Mouse (Mus musculus): ENCODE measurements around the gene Rab9. TPM values are rescaled to one million over a fixed set of nuclear protein-coding genes. Genes with fewer than 3 reads are reported as not detected.

The Rab9 gene
- polyA plus RNA-seq, 1 experiment from 2014 or later = 47.0 TPM

- no peak overlapping the region for H3K4me2 ChIP-seq (ENCODE audit: low read length)
- no peak overlapping the region for H3K4me3 ChIP-seq (ENCODE audit: low read depth, low read length)
- H3K36me3 ChIP-seq (ENCODE audit: control insufficient read depth, insufficient read depth, low read length) = no peaks in the 10 kb centered on the region
- no peaks in the 10 kb centered on the region for H3K9me3 ChIP-seq (replicated peaks; ENCODE audit: control insufficient read depth, low read length, poor library complexity, severe bottlenecking)
- H3K4me1 ChIP-seq (ENCODE audit: control insufficient read depth, insufficient read depth, low read length) = no peaks in the 10 kb centered on the region
- no peak overlapping the region for H3K9ac ChIP-seq (ENCODE audit: low read depth, low read length)
- H3K27ac ChIP-seq (ENCODE audit: low read length) = no peak overlapping the region
- no peaks in the 10 kb centered on the region for H3K27me3 ChIP-seq (ENCODE audit: control insufficient read depth, insufficient read depth, low read depth, low read length)
- no peak for ATAC-seq
These were observed 31.4 kb upstream of the Rab9 start for GRCm38 (mm10) chrX:166511107-166511506.

DNA sequence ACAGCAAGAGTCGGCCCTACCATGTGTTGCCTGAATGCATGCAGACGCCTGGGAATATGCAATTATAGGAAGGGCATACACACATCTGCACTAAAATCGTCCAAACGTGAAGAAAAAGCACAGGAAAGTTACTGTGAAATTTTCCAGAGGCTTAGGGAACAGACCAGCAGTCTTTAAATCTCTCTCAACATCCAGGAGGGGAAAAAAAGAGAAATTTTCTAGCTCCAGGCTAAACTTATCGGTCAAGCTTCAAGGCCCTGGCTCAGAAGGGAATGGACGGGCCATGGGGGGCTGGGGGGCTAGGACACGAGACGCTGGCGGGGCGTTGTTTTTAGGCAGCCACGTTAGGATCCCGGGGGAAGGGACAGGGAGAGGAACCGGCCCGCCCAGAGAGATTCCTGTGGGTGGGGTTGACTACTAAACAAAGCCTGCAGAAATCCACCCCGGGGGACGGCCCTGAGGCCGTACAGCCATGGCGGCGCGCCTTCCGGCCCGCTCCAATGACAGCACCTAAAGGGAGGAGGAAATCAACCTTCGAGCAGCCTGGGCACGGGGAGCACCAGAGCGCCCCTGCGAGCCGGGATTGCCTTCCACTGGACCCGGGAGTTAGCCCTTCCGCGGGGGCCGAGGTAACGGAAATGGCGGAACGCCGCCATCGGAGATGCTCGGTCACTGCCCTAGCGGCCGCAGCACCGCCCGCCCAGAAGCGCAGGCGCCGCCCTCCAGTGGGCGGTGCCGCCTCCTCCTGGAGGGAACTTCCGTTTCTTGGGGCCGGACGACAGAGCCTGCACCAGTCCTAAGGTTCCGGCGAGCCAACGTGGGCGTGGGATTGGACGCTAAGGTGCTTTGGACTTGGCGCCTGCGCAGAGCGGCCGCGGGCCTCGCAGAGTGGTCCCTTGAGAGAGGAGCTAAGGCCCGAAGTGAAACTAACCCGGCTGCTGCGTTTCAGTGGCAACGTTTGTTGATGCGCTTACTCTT is 30.4 kb upstream of the Rab9 start:
- no peaks in the 10 kb centered on the region for H3K36me3 ChIP-seq (ENCODE audit: control insufficient read depth, insufficient read depth, low read length)
- peak overlapping the region; percentile 98 for H3K27ac ChIP-seq (ENCODE audit: low read length)
- peak overlapping the region; percentile 78 for H3K9ac ChIP-seq (ENCODE audit: low read depth, low read length)
- no peaks in the 10 kb centered on the region for H3K27me3 ChIP-seq (ENCODE audit: control insufficient read depth, insufficient read depth, low read depth, low read length)
- H3K4me2 ChIP-seq (ENCODE audit: low read length) = peak overlapping the region; percentile 56
- H3K4me1 ChIP-seq (ENCODE audit: control insufficient read depth, insufficient read depth, low read length) = no peaks in the 10 kb centered on the region
- peak overlapping the region; percentile 54 for H3K4me3 ChIP-seq (ENCODE audit: low read depth, low read length)
- no peaks in the 10 kb centered on the region for H3K9me3 ChIP-seq (replicated peaks; ENCODE audit: control insufficient read depth, low read length, poor library complexity, severe bottlenecking)
- ATAC-seq = peak; percentile 99
- WGBS = 22% methylated on average over 61 of the region's 65 CpGs

GRCm38 (mm10) chrX:166504421-166504820 is 24.8 kb upstream of the Rab9 start:
- H3K4me2 ChIP-seq (ENCODE audit: low read length) = no peak overlapping the region
- H3K4me3 ChIP-seq (ENCODE audit: low read depth, low read length) = no peak overlapping the region
- no peaks in the 10 kb centered on the region for H3K4me1 ChIP-seq (ENCODE audit: control insufficient read depth, insufficient read depth, low read length)
- ATAC-seq = no peak
- H3K27me3 ChIP-seq (ENCODE audit: control insufficient read depth, insufficient read depth, low read depth, low read length) = no peaks in the 10 kb centered on the region
- 74% methylated on average over 2 of the region's 2 CpGs for WGBS
- no peak overlapping the region for H3K27ac ChIP-seq (ENCODE audit: low read length)
- H3K9me3 ChIP-seq (replicated peaks; ENCODE audit: control insufficient read depth, low read length, poor library complexity, severe bottlenecking) = no peaks in the 10 kb centered on the region
- no peak overlapping the region for H3K9ac ChIP-seq (ENCODE audit: low read depth, low read length)
- no peaks in the 10 kb centered on the region for H3K36me3 ChIP-seq (ENCODE audit: control insufficient read depth, insufficient read depth, low read length)

GRCm38 (mm10) chrX:166499496-166500190 is 20.0 kb upstream of the Rab9 start:
- Histone ChIP-seq H3K27me3 (ENCODE audit: control insufficient read depth, insufficient read depth, low read depth, low read length) (no peaks in the 10 kb centered on the region), H3K4me2 (ENCODE audit: low read length) (no peak overlapping the region), H3K9me3 (replicated peaks; ENCODE audit: control insufficient read depth, low read length, poor library complexity, severe bottlenecking) (no peaks in the 10 kb centered on the region), H3K27ac (ENCODE audit: low read length) (no peak overlapping the region), H3K36me3 (ENCODE audit: control insufficient read depth, insufficient read depth, low read length) (no peaks in the 10 kb centered on the region), H3K4me3 (ENCODE audit: low read depth, low read length) (no peak overlapping the region), H3K4me1 (ENCODE audit: control insufficient read depth, insufficient read depth, low read length) (no peaks in the 10 kb centered on the region), H3K9ac (ENCODE audit: low read depth, low read length) (no peak overlapping the region)
- WGBS = 86% methylated on average over 1 of the region's 1 CpGs
- ATAC-seq = no peak

DNA sequence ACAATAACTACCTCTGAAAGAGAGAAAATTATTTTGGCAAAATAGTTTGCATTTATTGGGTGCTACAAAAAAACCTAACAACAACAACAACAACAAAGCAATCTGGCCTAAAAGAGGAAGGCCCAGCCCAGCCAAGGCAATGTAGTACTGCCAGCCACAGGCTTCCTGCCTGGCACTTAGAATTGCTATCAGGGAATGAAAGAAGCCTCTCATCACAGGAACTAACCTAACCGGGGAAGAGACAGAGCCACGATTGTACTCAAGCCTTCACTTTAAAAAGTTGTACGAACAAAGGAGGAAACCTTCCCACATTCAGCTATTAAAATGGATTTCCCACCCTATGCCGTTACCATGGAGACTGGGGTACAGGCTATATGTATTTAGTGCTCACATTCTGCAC is 18.1 kb upstream of the Rab9 start:
- no peaks in the 10 kb centered on the region for H3K9me3 ChIP-seq (replicated peaks; ENCODE audit: control insufficient read depth, low read length, poor library complexity, severe bottlenecking)
- ATAC-seq = no peak
- H3K9ac ChIP-seq (ENCODE audit: low read depth, low read length) = no peak overlapping the region
- H3K27me3 ChIP-seq (ENCODE audit: control insufficient read depth, insufficient read depth, low read depth, low read length) = no peaks in the 10 kb centered on the region
- H3K4me2 ChIP-seq (ENCODE audit: low read length) = no peak overlapping the region
- 53% methylated on average over 4 of the region's 4 CpGs for WGBS
- H3K36me3 ChIP-seq (ENCODE audit: control insufficient read depth, insufficient read depth, low read length) = no peaks in the 10 kb centered on the region
- no peaks in the 10 kb centered on the region for H3K4me1 ChIP-seq (ENCODE audit: control insufficient read depth, insufficient read depth, low read length)
- H3K27ac ChIP-seq (ENCODE audit: low read length) = no peak overlapping the region
- no peak overlapping the region for H3K4me3 ChIP-seq (ENCODE audit: low read depth, low read length)

DNA sequence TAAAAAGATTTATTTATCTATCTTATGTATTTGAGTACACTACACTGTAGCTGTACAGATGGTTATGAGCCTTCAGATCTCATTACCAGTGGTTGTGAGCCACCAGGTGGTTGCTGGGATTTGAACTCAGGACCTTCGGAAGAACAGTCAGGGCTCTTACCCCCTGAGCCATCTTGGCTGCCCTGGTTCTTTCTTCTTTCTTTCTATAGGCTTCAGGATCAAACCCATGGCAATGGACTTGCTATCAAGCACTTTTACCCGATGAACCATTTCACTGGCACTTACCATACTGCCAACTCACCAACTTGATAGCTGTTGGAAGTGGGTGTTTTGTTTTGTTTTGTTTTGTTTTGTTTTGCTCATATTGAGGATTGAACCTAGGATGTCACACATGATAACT is 15.4 kb upstream of the Rab9 start:
- Histone ChIP-seq H3K4me2 (ENCODE audit: low read length) (no peak overlapping the region), H3K27ac (ENCODE audit: low read length) (no peak overlapping the region), H3K9me3 (replicated peaks; ENCODE audit: control insufficient read depth, low read length, poor library complexity, severe bottlenecking) (no peaks in the 10 kb centered on the region), H3K36me3 (ENCODE audit: control insufficient read depth, insufficient read depth, low read length) (no peaks in the 10 kb centered on the region), H3K27me3 (ENCODE audit: control insufficient read depth, insufficient read depth, low read depth, low read length) (no peaks in the 10 kb centered on the region), H3K4me1 (ENCODE audit: control insufficient read depth, insufficient read depth, low read length) (no peaks in the 10 kb centered on the region), H3K9ac (ENCODE audit: low read depth, low read length) (no peak overlapping the region), H3K4me3 (ENCODE audit: low read depth, low read length) (no peak overlapping the region)
- WGBS = 93% methylated on average over 2 of the region's 2 CpGs
- no peak for ATAC-seq

DNA sequence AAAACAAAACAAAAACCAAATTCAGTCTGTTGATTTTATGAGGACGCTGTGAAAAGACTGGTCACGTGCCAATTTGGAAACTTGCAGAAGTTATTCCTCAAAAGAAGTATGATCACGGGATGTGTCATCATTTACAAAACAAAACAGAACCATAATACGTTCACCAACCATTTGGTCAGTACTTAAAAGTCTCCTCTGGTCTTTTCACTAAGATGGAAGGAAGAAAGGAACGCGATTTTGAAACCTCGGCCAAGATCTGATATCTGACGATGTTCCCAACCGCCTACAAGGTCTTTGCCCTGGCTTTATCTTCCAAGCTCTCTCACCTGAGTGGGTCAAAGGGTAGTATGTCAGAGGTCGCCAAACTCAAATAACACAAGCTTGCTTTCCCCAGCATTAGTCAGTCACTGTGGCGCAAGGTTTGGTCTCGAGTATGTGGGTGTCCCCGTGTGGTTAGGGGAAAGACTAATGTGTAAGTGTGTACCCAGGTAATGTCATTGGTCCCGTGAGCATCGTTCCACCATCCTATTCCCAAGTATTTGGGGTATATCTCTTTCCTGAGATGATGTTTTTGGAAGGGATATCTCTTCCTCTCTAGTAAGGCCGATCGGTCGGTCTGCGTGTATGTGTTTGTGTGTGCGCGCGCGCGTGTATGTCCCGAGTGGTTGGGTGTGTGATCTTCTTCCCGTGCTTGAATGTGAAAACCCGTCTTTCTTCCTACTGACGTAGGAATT is 869 bp downstream of the Rab9 start:
- Histone ChIP-seq H3K9ac (ENCODE audit: low read depth, low read length) (peak overlapping the region; percentile 72), H3K27ac (ENCODE audit: low read length) (peak overlapping the region; percentile 84), H3K4me2 (ENCODE audit: low read length) (peak overlapping the region; percentile 45), H3K36me3 (ENCODE audit: control insufficient read depth, insufficient read depth, low read length) (no peaks in the 10 kb centered on the region), H3K4me1 (ENCODE audit: control insufficient read depth, insufficient read depth, low read length) (peaks cover 13% of the 10 kb centered on the region), H3K27me3 (ENCODE audit: control insufficient read depth, insufficient read depth, low read depth, low read length) (no peaks in the 10 kb centered on the region), H3K4me3 (ENCODE audit: low read depth, low read length) (peak overlapping the region; percentile 58), H3K9me3 (replicated peaks; ENCODE audit: control insufficient read depth, low read length, poor library complexity, severe bottlenecking) (no peaks in the 10 kb centered on the region)
- WGBS = 24% methylated on average over 28 of the region's 28 CpGs
- peak; percentile 71 for ATAC-seq

- Histone ChIP-seq H3K4me2 (ENCODE audit: low read length) (peak overlapping the region; percentile 45), H3K4me3 (ENCODE audit: low read depth, low read length) (peak overlapping the region; percentile 6; the same call in 1 of the 2 replicates)
- WGBS = 66% methylated on average over 6 of the region's 6 CpGs
These were observed 2.3 kb downstream of the Rab9 start for GRCm38 (mm10) chrX:166477393-166477792.

More at GRCm38 (mm10) chrX:166477393-166477792, 2.3 kb downstream of the Rab9 start:
- H3K27me3 ChIP-seq (ENCODE audit: control insufficient read depth, insufficient read depth, low read depth, low read length) = no peaks in the 10 kb centered on the region
- H3K9me3 ChIP-seq (replicated peaks; ENCODE audit: control insufficient read depth, low read length, poor library complexity, severe bottlenecking) = no peaks in the 10 kb centered on the region
- ATAC-seq = no peak
- H3K9ac ChIP-seq (ENCODE audit: low read depth, low read length) = no peak overlapping the region
- H3K4me1 ChIP-seq (ENCODE audit: control insufficient read depth, insufficient read depth, low read length) = peaks cover 13% of the 10 kb centered on the region
- no peak overlapping the region for H3K27ac ChIP-seq (ENCODE audit: low read length)
- H3K36me3 ChIP-seq (ENCODE audit: control insufficient read depth, insufficient read depth, low read length) = no peaks in the 10 kb centered on the region

Data from midbrain, embryonic 16.5 days (tissue).